Mouse (Mus musculus) lung, postnatal 0 days (tissue): ENCODE data around the gene H2-Eb1. TPM values are rescaled to one million over a fixed set of nuclear protein-coding genes. Genes with fewer than 3 reads are reported as not detected.

Experiments used
- ATAC-seq: fragments of 200-750 bp; cut with Nextera tagmentation; 2 replicates; pipeline ENCODE4 v1.8.0; 2017; ENCODE audit warnings: moderate library complexity
- DNase-seq: peaks from one replicate; pipeline ENCODE4 v3.0.0-alpha.2; 2016; ENCODE audit warnings: low spot score
- H3K27ac ChIP-seq: fragments of 300-500 bp; sonication (generic); 2 replicates; pipeline ENCODE4 v1.5.1; 2014; ENCODE audit warnings: antibody characterized with exemption, mild to moderate bottlenecking, low read length, mixed read lengths
- H3K27me3 ChIP-seq: fragments of 300-500 bp; sonication (generic); replicated peaks from 2 replicates; pipeline ENCODE4 v1.6.1; 2014; ENCODE audit warnings: low read length, mixed read lengths; ENCODE audit not compliant: insufficient read depth
- H3K36me3 ChIP-seq: fragments of 300-500 bp; sonication (generic); 2 replicates; pipeline ENCODE4 v1.6.1; 2014; ENCODE audit warnings: low read length, mixed read lengths; ENCODE audit not compliant: insufficient read depth
- H3K4me1 ChIP-seq: fragments of 300-500 bp; sonication (generic); 2 replicates; pipeline ENCODE4 v1.6.1; 2014; ENCODE audit warnings: antibody characterized with exemption, low read depth, low read length, mixed read lengths; ENCODE audit not compliant: insufficient read depth
- H3K4me2 ChIP-seq: fragments of 300-500 bp; sonication (generic); replicated peaks from 2 replicates; pipeline ENCODE4 v1.6.1; 2014; ENCODE audit warnings: low read depth, mild to moderate bottlenecking, low read length, moderate library complexity, mixed read lengths
- H3K4me3 ChIP-seq: fragments of 300-500 bp; sonication (generic); 2 replicates; pipeline ENCODE4 v1.5.1; 2014; ENCODE audit warnings: low read depth, low read length
- H3K9ac ChIP-seq: fragments of 300-500 bp; sonication (generic); replicated peaks from 2 replicates; pipeline ENCODE4 v1.6.1; 2014; ENCODE audit warnings: low read depth, mild to moderate bottlenecking
- H3K9me3 ChIP-seq: fragments of 300-500 bp; sonication (generic); 2 replicates; pipeline ENCODE4 v1.6.1; 2016; ENCODE audit warnings: low read length, mixed read lengths
- CTCF ChIP-seq: IDR thresholded peaks from 2 replicates; pipeline ENCODE4 v1.5.1; 2016; ENCODE audit warnings: antibody characterized with exemption, mild to moderate bottlenecking
- EP300 ChIP-seq: IDR thresholded peaks from 2 replicates; pipeline ENCODE4 v1.6.1; 2016; ENCODE audit warnings: antibody characterized with exemption, mild to moderate bottlenecking, control low read depth
- WGBS: fragments of 180-500 bp; shearing (Covaris S2); extraction: QIAGEN DNeasy Blood & Tissue Kit; methylation state at CpG from one replicate; pipeline ENCODE4 v1.1.7; 2014; 5-methylcytosine and 5-hydroxymethylcytosine counted together
- polyA plus RNA-seq: library from polyadenylated mRNA; unstranded; fragments of >200 nt; fragmentation: Nextera tagmentation; extraction: Ambion mirVana; gene quantifications from 2 replicates; pipeline ENCODE4 v1.2.1, GENCODE M21; 2015

Gene H2-Eb1
- polyA plus RNA-seq, 1 experiment from 2014 or later, result 12.6 TPM

- Histone ChIP-seq H3K36me3 (no peaks in the 10 kb centered on the region), H3K9me3 (no peaks in the 10 kb centered on the region), H3K27me3 (no peaks in the 10 kb centered on the region), H3K4me1 (no peaks in the 10 kb centered on the region), H3K9ac (no peak overlapping the region), H3K4me2 (no peak overlapping the region), H3K4me3 (no peak overlapping the region), H3K27ac (no peak overlapping the region)
- ATAC-seq, result no peak
- WGBS, result 64% methylated on average over 3 of the region's 3 CpGs
- no peak for DNase-seq
- TF ChIP-seq CTCF (no peak), EP300 (no peak)
These were observed 20.7 kb downstream of the H2-Eb1 start for GRCm38 (mm10) chr17:34326373-34326772.

DNA sequence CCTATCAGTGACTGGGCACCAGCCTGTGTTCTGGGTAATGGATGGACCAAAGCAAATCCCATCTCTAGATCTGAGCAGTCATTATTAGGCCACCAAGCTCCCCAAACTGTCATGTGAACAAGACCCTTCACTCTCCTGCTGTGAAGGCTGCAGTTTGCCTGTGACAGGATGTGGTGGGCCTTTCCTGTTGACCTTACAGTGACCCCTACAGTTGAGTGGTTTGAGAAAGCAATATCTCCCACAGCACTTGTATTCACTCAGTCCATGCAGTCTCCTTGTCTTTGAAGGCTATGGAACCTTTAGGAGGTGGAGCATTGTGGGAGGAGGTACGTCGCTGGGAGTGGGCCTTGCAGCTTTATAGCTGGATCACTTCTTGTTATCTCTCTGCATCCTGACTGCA is 24.1 kb downstream of the H2-Eb1 start:
- ATAC-seq (no peak), DNase-seq (no peak)
- no peak overlapping the region for H3K27ac ChIP-seq
- no peak overlapping the region for H3K4me2 ChIP-seq
- H3K4me3 ChIP-seq, result no peak overlapping the region
- no peaks in the 10 kb centered on the region for H3K36me3 ChIP-seq
- 65% methylated on average over 2 of the region's 2 CpGs for WGBS
- H3K4me1 ChIP-seq, result no peaks in the 10 kb centered on the region
- no peak overlapping the region for H3K9ac ChIP-seq
- H3K9me3 ChIP-seq, result no peaks in the 10 kb centered on the region
- H3K27me3 ChIP-seq, result no peaks in the 10 kb centered on the region
- TF ChIP-seq EP300 (no peak), CTCF (no peak)

- Histone ChIP-seq H3K9ac (no peak overlapping the region), H3K27ac (no peak overlapping the region), H3K4me3 (no peak overlapping the region), H3K4me2 (no peak overlapping the region), H3K4me1 (no peaks in the 10 kb centered on the region), H3K36me3 (no peaks in the 10 kb centered on the region), H3K27me3 (no peaks in the 10 kb centered on the region), H3K9me3 (no peaks in the 10 kb centered on the region)
- DNase-seq, result no peak
- no peak for ATAC-seq
- WGBS, result 89% methylated on average over 1 of the region's 1 CpGs
- TF ChIP-seq CTCF, result no peak
- TF ChIP-seq EP300, result no peak
These were observed 25.5 kb downstream of the H2-Eb1 start for GRCm38 (mm10) chr17:34331200-34331599.

GRCm38 (mm10) chr17:34340619-34341402 is 35.1 kb downstream of the H2-Eb1 start:
- Histone ChIP-seq H3K9ac (no peak overlapping the region), H3K4me1 (no peaks in the 10 kb centered on the region), H3K27ac (no peak overlapping the region), H3K9me3 (no peaks in the 10 kb centered on the region), H3K27me3 (peaks cover 4% of the 10 kb centered on the region; the same call in 1 of the 2 replicates), H3K4me3 (no peak overlapping the region), H3K4me2 (no peak overlapping the region), H3K36me3 (no peaks in the 10 kb centered on the region)
- DNase-seq (peak; percentile 16), ATAC-seq (no peak)
- no peak for TF ChIP-seq CTCF
- TF ChIP-seq EP300, result no peak
- WGBS, result 44% methylated on average over 3 of the region's 3 CpGs

- TF ChIP-seq CTCF (no peak), EP300 (no peak)
- H3K36me3 ChIP-seq, result no peaks in the 10 kb centered on the region
- ATAC-seq, result no peak
- WGBS, result 80% methylated on average over 4 of the region's 4 CpGs
- no peak for DNase-seq
- no peak overlapping the region for H3K4me2 ChIP-seq
- no peaks in the 10 kb centered on the region for H3K4me1 ChIP-seq
- H3K9me3 ChIP-seq, result no peaks in the 10 kb centered on the region
- no peak overlapping the region for H3K27ac ChIP-seq
- no peak overlapping the region for H3K4me3 ChIP-seq
- H3K9ac ChIP-seq, result no peak overlapping the region
- H3K27me3 ChIP-seq, result peaks cover 4% of the 10 kb centered on the region; the same call in 1 of the 2 replicates
These were observed 39.2 kb downstream of the H2-Eb1 start for GRCm38 (mm10) chr17:34344882-34345281.

GRCm38 (mm10) chr17:34345486-34345885 is 39.8 kb downstream of the H2-Eb1 start:
- no peaks in the 10 kb centered on the region for H3K36me3 ChIP-seq
- no peak overlapping the region for H3K4me3 ChIP-seq
- H3K4me2 ChIP-seq, result no peak overlapping the region
- no peak overlapping the region for H3K27ac ChIP-seq
- TF ChIP-seq CTCF, result no peak
- TF ChIP-seq EP300, result no peak
- DNase-seq (no peak), ATAC-seq (no peak)
- no peaks in the 10 kb centered on the region for H3K9me3 ChIP-seq
- H3K4me1 ChIP-seq, result no peaks in the 10 kb centered on the region
- 80% methylated on average over 7 of the region's 7 CpGs for WGBS
- H3K27me3 ChIP-seq, result peaks cover 4% of the 10 kb centered on the region; the same call in 1 of the 2 replicates
- H3K9ac ChIP-seq, result no peak overlapping the region
